Mouse (Mus musculus) kidney, adult 18-20 months (tissue): ENCODE measurements at regions not wholly inside any gene's neighbourhood (a gene's known extent, or its start where the extent isn't known, plus 50 kb on each side); places are given as distances from the start of the nearest gene placed in this dataset.

Experiments used
- DNase-seq: peaks from one replicate; pipeline ENCODE4 v3.0.0; 2021

- no peak for DNase-seq
Observed at GRCm38 (mm10) chr4:55134339-55134738, 189.5 kb downstream of the Zfp462 start.

- DNase-seq, result no peak
Observed at GRCm38 (mm10) chr4:55134791-55135190, 189.9 kb downstream of the Zfp462 start.

DNA sequence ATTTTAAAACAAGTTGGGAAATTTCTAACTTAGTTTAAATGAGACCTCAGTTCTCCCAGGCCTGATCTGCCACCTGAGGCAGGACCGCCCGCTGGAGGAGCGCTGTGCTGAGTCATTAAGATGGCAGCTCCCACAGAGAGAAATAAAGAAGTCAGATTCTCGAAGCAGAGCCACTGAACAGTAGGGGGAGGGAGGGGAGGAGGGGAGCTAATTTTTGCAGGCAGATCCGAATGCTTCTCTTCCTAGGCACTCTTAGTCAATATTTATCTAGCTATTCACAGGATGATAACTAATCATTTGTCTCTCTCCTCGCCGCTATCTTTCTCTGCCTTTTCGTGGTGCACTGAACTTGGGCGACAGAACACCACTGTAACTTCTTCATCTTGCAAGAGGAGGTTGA, 191.4 kb downstream of the Zfp462 start:
- DNase-seq, result no peak

DNA sequence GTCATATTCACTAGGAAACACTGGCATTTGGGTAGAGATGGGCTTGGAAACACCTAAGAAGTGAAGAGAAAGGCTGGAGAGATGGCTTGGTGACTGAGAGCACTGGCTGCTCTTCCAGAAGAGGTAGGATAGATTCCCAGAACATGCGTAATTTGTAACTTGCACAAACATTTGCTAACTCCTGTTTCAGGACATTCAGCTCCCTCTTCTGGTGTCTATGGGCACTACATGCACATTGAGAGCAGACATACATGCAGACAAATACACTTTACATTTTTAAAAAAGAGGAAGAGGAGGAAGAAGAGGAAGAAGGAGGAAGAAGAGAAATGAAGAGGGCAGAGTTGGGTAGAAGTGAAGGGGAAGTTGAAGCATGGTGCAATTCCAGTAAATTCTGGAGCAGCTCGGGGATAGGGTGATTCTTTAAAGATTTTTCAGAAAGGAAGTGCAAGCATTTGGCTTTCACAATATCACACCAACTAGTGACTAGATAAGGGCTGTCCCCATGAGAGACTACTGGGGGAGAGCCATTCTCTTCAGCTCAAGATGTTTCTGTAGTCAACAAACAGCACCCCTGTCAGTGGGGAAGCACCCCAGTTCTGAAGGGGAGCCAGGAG, 193.0 kb downstream of the Zfp462 start:
- no peak for DNase-seq

- no peak for DNase-seq
Observed at GRCm38 (mm10) chr4:55141317-55141716, 196.5 kb downstream of the Zfp462 start.

DNA sequence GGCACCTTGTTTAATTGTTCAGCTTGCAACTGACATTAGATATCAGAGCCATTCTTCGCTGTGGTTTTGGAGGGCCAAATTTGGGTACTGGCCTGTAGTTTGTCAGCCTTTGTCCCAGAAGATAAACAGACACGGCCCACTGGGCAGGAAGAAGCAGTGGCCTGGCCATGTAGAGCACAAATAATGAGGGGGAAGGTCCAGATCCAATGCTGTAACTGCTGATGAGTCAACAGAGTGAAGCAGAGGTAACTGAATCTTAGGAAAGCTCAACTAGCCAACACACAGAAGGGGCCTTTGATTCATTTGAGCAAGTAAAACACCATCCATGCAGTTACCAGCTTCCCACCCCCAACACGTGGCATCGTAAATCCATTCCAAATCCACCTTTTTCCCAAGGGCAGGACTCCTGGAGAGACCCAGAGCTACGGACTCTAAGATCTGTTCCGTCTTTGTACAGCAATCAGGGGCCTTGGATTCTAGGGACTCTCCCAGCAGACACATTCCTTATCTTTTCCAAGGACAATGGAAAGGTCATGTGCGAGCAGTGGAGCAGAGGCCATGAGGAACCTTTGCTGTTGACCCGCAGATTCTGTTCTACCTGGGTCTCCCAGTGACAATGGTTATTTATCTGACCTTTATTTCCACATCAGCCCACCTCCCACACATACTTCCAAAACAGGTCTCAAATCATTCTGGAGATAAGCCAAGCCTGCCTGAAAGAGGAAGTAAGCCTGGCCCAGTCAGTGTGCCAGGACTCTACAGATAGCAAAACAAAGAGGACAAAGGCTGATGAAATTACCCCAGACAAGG, 197.3 kb downstream of the Zfp462 start:
- DNase-seq, result no peak

DNA sequence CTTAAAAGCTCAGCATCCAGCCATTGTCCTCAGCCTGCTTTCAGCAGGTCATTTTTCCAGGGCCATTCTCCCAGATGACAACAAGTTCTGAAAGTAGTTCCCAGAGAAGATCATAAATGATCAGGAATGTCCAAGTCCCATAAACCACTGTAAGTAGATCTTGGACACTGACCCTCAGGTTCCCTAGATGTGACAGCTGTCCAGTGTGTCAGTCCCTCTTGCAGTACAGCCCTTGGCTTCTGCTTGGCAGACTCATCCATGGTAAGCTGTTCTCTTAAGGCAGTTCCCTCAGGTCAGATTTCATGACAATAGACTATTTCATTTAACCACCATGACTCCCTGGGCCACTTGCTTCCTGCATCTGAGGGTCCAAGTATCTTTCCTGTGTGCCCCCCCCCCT, 198.6 kb downstream of the Zfp462 start:
- no peak for DNase-seq

- DNase-seq, result no peak
Observed at GRCm38 (mm10) chr4:55144995-55145394, 200.1 kb downstream of the Zfp462 start.

- DNase-seq, result no peak
Observed at GRCm38 (mm10) chr4:55145968-55146367, 201.1 kb downstream of the Zfp462 start.

DNA sequence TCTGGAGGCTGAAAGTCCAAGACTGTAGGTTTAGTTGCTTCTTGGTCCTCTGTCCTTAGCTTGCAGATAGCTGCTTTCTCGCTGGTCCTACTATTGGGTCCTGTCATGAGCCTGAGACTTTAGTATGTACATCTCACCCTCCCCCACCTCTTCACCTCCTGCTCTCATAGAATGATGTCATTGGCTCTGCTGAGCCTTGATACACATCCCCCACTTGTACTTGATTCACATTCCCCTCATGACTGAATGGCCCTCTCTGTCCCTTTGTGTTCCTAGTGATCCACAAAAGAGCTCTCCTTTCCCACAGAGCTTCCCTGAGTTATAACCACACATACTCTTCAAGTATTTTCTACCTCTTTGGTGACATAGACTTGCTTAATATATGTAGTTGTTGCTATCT, 201.5 kb upstream of the Rad23b start:
- DNase-seq, result no peak

DNA sequence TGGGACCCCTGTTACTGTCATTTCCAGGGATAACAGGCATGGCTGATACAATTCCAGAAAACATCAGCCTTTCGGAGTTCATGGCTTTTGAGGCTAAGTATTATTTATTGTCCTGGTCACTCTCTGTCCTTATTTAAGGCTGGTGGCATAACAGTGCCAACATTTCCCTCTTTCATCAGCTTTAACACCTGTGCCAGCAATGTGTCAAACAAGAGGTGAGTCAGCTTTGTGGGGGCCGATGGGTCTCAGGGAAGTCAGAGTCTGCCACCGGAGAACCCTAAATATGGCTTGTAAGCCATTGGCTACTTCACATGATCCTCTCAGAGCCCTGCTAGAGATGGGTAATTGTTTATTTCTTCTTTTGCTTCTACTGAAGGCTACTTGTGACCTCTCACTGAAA, 195.3 kb upstream of the Rad23b start:
- DNase-seq, result no peak

- no peak for DNase-seq
Observed at GRCm38 (mm10) chr4:55158166-55158739, 191.6 kb upstream of the Rad23b start.

DNA sequence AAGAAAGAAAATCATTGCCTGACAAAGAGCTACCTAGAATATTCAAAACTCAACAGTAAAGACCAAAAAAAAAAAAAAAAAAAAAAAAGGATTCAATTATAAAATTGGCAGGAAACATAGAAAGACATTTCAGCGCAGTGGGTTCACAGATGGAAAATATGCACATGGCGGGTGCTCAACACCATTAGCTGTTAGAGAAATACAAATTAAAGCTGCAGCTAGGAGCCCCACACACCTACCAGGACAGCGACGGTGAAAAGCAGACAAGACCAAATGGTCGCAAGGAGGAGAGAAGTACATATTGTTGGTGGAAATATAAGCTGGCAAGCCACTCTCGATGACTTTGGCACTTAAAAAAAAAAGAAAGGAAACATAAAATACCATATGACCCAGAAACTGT, 183.6 kb upstream of the Rad23b start:
- no peak for DNase-seq

DNA sequence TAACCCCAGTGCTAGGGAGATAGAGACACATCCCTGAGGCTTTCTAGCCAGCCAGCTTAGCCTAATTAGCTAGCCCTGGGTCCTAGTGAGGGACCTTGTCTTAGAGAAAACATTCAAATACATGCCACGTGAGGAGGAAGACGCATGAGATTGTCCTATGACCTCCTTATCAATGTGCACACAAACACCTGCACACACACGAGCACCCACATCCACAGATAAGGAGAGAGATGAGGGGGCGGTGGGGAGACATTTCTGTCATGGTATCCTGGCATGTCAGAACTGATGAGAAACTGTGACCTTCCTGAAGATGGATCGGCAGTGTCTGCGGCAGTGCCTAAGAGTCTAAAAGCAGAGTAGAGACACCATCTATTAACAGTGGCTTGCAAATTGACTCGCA, 180.8 kb upstream of the Rad23b start:
- no peak for DNase-seq

- DNase-seq, result no peak
Observed at GRCm38 (mm10) chr4:55172334-55172891, 177.4 kb upstream of the Rad23b start.

DNA sequence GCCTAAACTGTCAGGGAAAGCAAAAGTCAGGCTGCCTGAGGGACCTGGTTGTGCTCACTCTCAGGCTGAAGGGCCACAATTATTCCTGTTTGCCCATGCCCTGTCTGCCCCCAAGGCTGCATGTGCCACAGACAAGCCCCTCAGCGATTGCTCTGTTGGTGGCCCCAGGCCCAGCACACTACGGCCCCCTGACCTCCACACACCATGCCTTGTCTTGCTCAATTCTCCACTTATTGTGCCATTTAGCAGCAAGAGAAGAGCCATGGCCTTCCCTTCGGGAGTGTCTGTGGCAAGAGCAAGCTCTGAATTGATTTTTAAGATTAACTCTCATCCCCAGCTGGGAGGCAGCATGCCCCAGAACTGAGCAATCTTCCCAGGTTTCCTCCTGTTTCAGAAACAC, 173.8 kb upstream of the Rad23b start:
- DNase-seq, result no peak

GRCm38 (mm10) chr4:55179456-55179855, 170.4 kb upstream of the Rad23b start:
- no peak for DNase-seq

GRCm38 (mm10) chr4:55183519-55183918, 166.3 kb upstream of the Rad23b start:
- no peak for DNase-seq

GRCm38 (mm10) chr4:55188716-55189115, 161.1 kb upstream of the Rad23b start:
- DNase-seq, result no peak

DNA sequence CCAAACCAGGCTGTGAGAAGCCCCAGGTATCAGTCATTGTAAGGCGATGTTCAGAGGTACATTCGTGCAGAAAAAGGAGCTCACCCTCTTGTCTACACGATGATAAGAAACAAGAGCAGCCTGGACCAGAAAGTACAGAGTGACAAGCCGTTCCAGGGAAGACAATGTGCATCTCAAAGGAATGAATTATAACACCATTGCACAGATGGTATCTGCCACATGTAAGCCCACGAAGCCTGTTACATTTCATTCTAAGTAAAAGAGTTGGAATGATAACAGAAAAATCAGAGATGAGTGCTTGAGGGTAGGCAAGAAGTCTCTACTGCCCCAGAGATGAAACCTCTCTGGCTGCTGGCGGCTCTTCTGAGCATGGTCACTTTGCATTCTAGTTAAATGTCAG, 159.3 kb upstream of the Rad23b start:
- DNase-seq, result no peak

GRCm38 (mm10) chr4:55194061-55194460, 155.8 kb upstream of the Rad23b start:
- DNase-seq, result no peak

- no peak for DNase-seq
Observed at GRCm38 (mm10) chr4:55194552-55194951, 155.3 kb upstream of the Rad23b start.

DNA sequence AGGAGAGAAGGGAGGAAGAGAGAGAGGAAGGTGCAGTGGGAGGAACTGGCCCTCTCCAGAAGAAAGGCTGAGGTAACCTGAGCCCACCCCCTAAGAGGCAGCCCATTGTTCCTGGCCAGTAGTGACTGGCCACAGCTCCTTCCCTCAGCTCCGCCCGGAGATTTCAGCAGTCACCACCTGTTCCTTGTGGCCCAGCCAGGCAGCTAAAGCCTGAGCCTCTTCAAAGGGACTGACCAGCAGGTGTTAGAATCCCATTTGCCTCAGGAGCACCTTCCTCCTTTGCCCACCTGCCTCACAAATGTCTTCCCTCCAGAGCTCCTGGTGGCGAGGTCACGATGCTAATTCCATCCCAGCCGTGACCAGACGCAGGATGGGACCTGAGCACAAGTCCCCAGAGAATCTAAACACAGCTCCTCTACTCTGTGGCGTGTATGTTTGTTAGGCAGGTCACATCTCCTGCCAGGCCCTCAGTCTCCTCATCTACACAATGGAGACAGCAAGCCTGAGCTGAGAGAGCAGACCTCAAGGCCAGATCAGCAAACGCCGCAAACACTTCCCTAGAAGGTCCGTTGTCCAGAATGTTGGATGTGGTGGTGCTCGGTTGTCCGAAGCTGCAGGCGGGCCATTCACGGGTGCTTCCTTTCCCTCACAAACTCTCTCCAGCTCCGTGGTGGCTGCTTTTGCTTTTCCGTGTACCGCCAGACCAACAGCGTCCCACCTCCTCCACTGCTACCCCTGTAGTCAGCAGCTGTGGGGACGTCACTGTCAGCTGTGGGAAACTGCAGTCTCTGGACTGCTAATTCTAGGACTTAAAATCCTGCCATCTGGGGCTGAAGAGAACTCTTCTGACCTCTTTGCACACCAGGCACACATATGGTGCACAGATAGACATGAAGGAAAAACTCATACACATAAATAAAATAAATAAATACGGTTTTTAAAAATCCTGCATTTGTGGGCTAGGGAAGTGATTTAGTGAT, 145.8 kb upstream of the Rad23b start:
- DNase-seq, result no peak
